Mouse (Mus musculus) neural tube, embryonic 13.5 days (tissue): ENCODE results near the gene Itga8. TPM values are rescaled to one million over a fixed set of nuclear protein-coding genes. Genes with fewer than 3 reads are reported as not detected.

Experiments used
- ATAC-seq: fragments of 200-750 bp; cut with Nextera tagmentation; 2 replicates; pipeline ENCODE4 v1.8.0; 2017; ENCODE audit warnings: low read depth, mild to moderate bottlenecking, moderate TSS enrichment, moderate library complexity
- H3K27ac ChIP-seq: fragments of 300-500 bp; sonication (generic); replicated peaks from 2 replicates; pipeline ENCODE4 v1.5.1; 2015; ENCODE audit warnings: moderate library complexity, mild to moderate bottlenecking, inconsistent platforms
- H3K27me3 ChIP-seq: fragments of 300-500 bp; sonication (generic); 2 replicates; pipeline ENCODE4 v1.6.1; 2015; ENCODE audit warnings: mild to moderate bottlenecking, inconsistent platforms
- H3K36me3 ChIP-seq: fragments of 300-500 bp; sonication (generic); 2 replicates; pipeline ENCODE4 v1.6.1; 2015; ENCODE audit warnings: mild to moderate bottlenecking, inconsistent platforms
- H3K4me1 ChIP-seq: fragments of 300-500 bp; sonication (generic); replicated peaks from 2 replicates; pipeline ENCODE4 v1.6.1; 2015; ENCODE audit warnings: inconsistent platforms
- H3K4me2 ChIP-seq: fragments of 300-500 bp; sonication (generic); 2 replicates; pipeline ENCODE4 v1.6.1; 2015; ENCODE audit warnings: inconsistent platforms, mild to moderate bottlenecking, moderate library complexity
- H3K4me3 ChIP-seq: fragments of 300-500 bp; sonication (generic); 2 replicates; pipeline ENCODE4 v1.5.1; 2015; ENCODE audit warnings: mild to moderate bottlenecking, inconsistent platforms
- H3K9ac ChIP-seq: fragments of 300-500 bp; sonication (generic); 2 replicates; pipeline ENCODE4 v1.6.1; 2015; ENCODE audit warnings: moderate library complexity, mild to moderate bottlenecking, inconsistent platforms
- H3K9me3 ChIP-seq: fragments of 300-500 bp; sonication (generic); 2 replicates; pipeline ENCODE4 v1.6.1; 2016; ENCODE audit warnings: inconsistent platforms
- WGBS: fragments of 180-500 bp; shearing (Covaris S2); methylation state at CpG from one replicate; pipeline ENCODE4 v1.1.7; 2015; 5-methylcytosine and 5-hydroxymethylcytosine counted together
- polyA plus RNA-seq: library from polyadenylated mRNA; unstranded; fragments of >200 nt; fragmentation: Nextera tagmentation; extraction: Ambion mirVana; gene quantifications from 2 replicates; pipeline ENCODE4 v1.2.1, GENCODE M21; 2015

Gene Itga8
- polyA plus RNA-seq, 1 experiment from 2014 or later = 3.4 TPM

DNA sequence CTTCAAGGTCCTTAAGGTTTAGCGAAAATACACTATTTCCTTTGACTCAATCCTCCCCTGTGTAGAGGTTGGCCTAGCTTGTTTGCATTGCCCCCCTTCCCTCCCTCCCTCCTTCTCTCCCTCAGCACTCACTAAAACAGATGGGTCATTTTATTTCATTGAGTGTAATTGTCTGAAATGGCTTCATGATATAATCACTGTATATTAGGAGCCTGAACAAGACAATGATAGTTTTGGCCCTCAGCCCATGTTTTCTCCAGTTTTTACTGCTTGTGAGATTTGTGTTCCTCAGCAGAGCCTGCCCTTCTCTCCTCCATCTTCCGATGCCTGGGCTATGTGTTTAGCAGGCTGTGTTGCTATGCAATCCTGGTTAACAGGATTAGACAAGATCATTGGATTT lies 80.1 kb downstream of the Itga8 start:
- no peak overlapping the region for H3K4me3 ChIP-seq
- 59% methylated on average over 2 of the region's 2 CpGs for WGBS
- peak; percentile 71; the same call in 1 of the 2 replicates for ATAC-seq
- no peak overlapping the region for H3K9ac ChIP-seq
- H3K27me3 ChIP-seq = no peaks in the 10 kb centered on the region
- H3K4me1 ChIP-seq = no peaks in the 10 kb centered on the region
- H3K4me2 ChIP-seq = no peak overlapping the region
- H3K27ac ChIP-seq = no peak overlapping the region
- no peaks in the 10 kb centered on the region for H3K36me3 ChIP-seq
- no peaks in the 10 kb centered on the region for H3K9me3 ChIP-seq

DNA sequence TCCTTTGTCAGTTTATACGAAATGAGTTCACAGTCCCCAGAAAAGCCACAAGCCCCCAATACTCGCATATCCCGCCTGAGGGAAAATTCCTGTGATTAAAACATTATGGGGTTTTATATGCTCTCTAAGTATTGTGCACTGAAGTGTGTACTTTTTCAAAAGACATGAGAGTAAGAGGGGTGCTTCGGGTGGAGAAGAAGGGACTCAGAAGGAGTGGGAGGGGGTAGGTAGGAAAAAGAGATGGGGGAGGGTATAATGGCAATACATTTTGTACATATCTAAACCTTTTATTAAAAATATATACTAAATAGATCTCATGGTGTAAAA lies 88.3 kb downstream of the Itga8 start:
- no peak overlapping the region for H3K9ac ChIP-seq
- 82% methylated on average over 4 of the region's 4 CpGs for WGBS
- no peaks in the 10 kb centered on the region for H3K9me3 ChIP-seq
- no peak for ATAC-seq
- H3K36me3 ChIP-seq = no peaks in the 10 kb centered on the region
- no peaks in the 10 kb centered on the region for H3K27me3 ChIP-seq
- no peaks in the 10 kb centered on the region for H3K4me1 ChIP-seq
- no peak overlapping the region for H3K4me2 ChIP-seq
- H3K27ac ChIP-seq = no peak overlapping the region
- no peak overlapping the region for H3K4me3 ChIP-seq

DNA sequence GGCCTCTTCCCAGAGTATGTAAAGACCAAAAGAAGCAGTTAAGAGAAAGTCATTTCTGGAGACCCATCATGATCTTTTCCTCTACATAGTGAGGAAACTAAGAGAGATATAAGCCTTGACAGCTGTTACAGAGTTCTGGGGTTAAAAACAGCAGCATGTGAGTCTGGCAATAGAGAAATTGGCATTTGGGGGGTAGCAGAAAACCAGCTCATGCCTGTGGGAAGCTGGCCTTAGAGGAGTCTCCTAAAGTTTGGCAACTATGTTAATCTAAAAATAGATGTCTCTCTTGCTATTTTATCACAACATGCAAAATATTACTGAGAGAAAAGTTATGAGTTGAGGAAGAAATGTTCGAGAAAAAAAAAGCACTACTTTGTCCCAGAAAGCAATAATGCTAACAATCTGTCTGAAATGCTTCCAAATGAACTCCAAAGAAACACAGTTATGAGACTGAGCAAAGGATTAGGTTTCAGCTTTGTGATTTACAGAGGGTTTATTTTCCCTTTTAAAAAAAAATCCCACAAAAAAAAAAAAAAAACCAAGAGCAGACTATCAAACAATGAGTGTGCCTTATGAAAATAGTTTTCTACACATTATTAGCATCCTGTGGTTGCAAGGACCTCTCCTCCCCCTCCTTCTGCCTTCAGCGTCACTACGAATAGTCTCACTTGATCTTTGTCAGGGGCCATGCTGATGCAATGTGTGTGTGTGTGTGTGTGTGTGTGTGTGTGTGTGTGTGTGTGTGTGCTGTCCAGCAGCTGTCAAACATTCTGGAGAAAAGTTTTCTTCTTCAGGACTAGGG lies 88.9 kb downstream of the Itga8 start:
- no peaks in the 10 kb centered on the region for H3K27me3 ChIP-seq
- 79% methylated on average over 3 of the region's 3 CpGs for WGBS
- no peak overlapping the region for H3K4me2 ChIP-seq
- no peak overlapping the region for H3K4me3 ChIP-seq
- no peak overlapping the region for H3K9ac ChIP-seq
- H3K4me1 ChIP-seq = no peaks in the 10 kb centered on the region
- H3K27ac ChIP-seq = no peak overlapping the region
- no peaks in the 10 kb centered on the region for H3K36me3 ChIP-seq
- no peak for ATAC-seq
- H3K9me3 ChIP-seq = no peaks in the 10 kb centered on the region

DNA sequence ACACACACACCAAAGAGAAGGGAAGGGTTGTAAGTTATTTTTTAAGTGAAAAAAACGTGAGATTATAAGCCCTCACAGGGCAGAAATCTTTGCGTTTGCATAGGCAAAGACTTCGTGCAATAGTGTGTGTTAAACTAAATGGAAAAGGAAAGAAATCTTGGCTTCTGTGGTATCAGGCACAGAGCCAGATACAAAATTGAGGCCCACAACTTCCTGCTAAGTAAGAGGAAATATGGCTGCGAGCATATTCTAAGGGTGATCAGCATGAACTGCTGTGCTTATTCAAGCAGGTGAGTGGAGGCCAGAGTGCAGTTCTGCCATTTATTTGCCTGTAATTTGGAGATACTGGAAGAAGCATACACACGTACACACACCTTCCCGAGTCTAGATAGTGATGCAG lies 93.6 kb downstream of the Itga8 start:
- Histone ChIP-seq H3K36me3 (no peaks in the 10 kb centered on the region), H3K4me2 (no peak overlapping the region), H3K4me3 (no peak overlapping the region), H3K4me1 (no peaks in the 10 kb centered on the region), H3K27me3 (no peaks in the 10 kb centered on the region), H3K9me3 (no peaks in the 10 kb centered on the region), H3K27ac (no peak overlapping the region), H3K9ac (no peak overlapping the region)
- 86% methylated on average over 6 of the region's 6 CpGs for WGBS
- no peak for ATAC-seq

DNA sequence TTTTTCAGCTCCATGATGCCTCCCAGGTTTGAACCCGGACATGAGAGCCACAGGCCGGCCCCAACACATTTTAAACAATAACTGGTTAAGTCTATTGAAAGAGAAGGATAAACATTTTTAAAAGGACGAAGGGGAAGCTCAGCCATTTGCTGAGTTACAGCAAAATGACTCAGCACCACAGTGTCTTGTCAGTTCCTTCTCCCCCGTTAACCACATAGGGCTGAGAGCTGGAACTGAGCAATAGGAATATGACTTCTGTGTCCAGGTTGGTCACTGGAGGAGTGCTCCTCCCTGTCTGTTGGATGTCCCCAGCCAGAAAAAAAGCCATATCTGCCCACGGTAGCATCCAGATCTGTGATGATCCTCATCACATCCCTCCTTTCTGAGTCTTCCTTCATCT lies 95.4 kb downstream of the Itga8 start:
- ATAC-seq = no peak
- Histone ChIP-seq H3K4me3 (no peak overlapping the region), H3K4me2 (no peak overlapping the region), H3K36me3 (no peaks in the 10 kb centered on the region), H3K27me3 (no peaks in the 10 kb centered on the region), H3K27ac (no peak overlapping the region), H3K9me3 (no peaks in the 10 kb centered on the region), H3K9ac (no peak overlapping the region), H3K4me1 (no peaks in the 10 kb centered on the region)
- WGBS = 66% methylated on average over 5 of the region's 5 CpGs

DNA sequence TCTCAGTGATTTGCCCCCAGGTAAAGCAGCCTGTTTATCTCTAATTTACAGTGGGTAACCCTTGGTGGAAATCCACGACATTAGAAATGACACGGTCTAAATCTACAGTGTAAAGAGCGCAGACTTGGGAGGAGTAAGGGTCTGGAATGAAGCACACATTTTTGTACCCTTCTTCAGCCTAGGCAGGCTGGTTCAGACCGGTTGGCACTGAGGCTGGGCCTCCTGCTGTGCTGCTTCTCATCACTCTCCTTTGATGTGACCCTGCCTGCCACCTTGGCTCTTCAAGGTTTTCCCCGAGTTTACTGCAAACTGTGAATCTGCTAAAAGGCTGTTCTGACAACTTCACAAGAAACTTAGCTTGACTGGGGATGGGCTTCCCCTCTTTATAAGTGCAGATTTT lies 95.8 kb downstream of the Itga8 start:
- H3K27ac ChIP-seq = no peak overlapping the region

DNA sequence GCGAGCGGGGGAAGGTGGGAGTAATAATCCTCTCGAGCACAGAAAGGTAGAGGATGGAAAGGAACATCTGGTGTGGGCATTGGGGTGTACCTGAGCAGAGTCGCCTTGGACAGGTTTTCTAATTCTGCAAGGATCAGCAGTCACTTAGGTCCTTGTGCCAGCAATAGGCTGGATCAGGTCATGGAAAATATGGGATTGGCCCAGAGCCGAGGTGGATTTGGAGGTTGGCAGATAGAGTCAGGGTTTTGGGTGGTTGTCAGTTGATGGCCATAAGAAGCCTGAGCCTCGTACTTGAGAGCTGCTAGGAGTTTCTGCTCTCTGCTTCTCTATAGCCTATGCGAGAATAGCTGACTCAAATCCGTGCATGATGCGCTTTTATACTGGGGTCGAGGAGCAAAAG lies 98.5 kb downstream of the Itga8 start:
- Histone ChIP-seq H3K27ac (no peak overlapping the region), H3K4me3 (no peak overlapping the region), H3K4me1 (no peaks in the 10 kb centered on the region), H3K9ac (no peak overlapping the region), H3K4me2 (no peak overlapping the region), H3K27me3 (no peaks in the 10 kb centered on the region), H3K9me3 (no peaks in the 10 kb centered on the region), H3K36me3 (no peaks in the 10 kb centered on the region)
- WGBS = 90% methylated on average over 10 of the region's 10 CpGs
- no peak for ATAC-seq

More for the DNA sequence above, 95.8 kb downstream of the Itga8 start:
- no peaks in the 10 kb centered on the region for H3K4me1 ChIP-seq
- H3K9ac ChIP-seq = no peak overlapping the region
- no peaks in the 10 kb centered on the region for H3K36me3 ChIP-seq
- H3K9me3 ChIP-seq = no peaks in the 10 kb centered on the region
- WGBS = 46% methylated on average over 5 of the region's 5 CpGs
- H3K4me2 ChIP-seq = no peak overlapping the region
- no peaks in the 10 kb centered on the region for H3K27me3 ChIP-seq
- no peak for ATAC-seq
- no peak overlapping the region for H3K4me3 ChIP-seq

DNA sequence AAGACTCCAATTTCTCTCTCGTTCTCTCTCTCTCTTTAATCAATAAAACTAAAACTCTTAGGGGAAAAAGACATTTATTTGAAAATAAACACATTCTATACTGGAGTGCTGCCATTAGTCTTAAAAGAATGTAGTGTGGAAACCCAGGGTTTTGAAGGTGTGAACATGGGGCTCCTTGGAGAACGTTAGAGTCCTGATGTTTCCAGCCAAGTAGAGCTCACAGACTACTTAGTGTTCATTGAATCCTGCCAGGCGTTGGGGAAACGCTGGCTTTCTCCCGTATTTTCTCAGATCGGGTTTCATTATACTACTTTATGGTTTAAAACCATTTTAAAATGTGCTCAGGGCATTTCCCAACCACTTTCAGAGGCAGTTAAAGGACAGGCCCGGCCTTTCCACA lies 103.0 kb downstream of the Itga8 start:
- ATAC-seq = no peak
- no peak overlapping the region for H3K27ac ChIP-seq
- no peak overlapping the region for H3K4me3 ChIP-seq
- no peaks in the 10 kb centered on the region for H3K27me3 ChIP-seq
- no peak overlapping the region for H3K4me2 ChIP-seq
- no peaks in the 10 kb centered on the region for H3K36me3 ChIP-seq
- WGBS = 84% methylated on average over 7 of the region's 7 CpGs
- H3K9ac ChIP-seq = no peak overlapping the region
- H3K9me3 ChIP-seq = no peaks in the 10 kb centered on the region
- no peaks in the 10 kb centered on the region for H3K4me1 ChIP-seq

DNA sequence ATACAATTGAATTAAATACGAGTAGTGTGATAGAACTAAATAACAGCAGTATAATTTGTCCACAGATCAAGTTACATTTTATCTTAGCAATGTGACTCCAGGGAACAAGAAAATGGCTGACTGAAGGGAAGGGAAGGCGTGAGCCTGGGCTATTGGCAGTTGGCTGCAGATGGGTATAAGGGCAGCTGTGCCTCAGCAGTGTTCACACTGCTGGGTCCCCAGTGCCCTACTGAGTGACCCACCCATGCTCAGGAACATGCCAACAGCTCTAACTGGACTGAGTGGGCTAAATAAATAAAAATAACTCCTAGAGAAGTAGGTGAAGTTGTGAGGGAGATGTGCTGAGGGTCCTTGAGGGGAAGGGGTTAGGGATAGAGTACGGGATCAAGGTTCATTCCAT lies 103.5 kb downstream of the Itga8 start:
- H3K27ac ChIP-seq = no peak overlapping the region
- H3K9me3 ChIP-seq = no peaks in the 10 kb centered on the region
- no peaks in the 10 kb centered on the region for H3K27me3 ChIP-seq
- H3K36me3 ChIP-seq = no peaks in the 10 kb centered on the region
- H3K9ac ChIP-seq = no peak overlapping the region
- H3K4me3 ChIP-seq = no peak overlapping the region
- no peak for ATAC-seq
- no peaks in the 10 kb centered on the region for H3K4me1 ChIP-seq
- H3K4me2 ChIP-seq = no peak overlapping the region
- WGBS = 80% methylated on average over 3 of the region's 3 CpGs

DNA sequence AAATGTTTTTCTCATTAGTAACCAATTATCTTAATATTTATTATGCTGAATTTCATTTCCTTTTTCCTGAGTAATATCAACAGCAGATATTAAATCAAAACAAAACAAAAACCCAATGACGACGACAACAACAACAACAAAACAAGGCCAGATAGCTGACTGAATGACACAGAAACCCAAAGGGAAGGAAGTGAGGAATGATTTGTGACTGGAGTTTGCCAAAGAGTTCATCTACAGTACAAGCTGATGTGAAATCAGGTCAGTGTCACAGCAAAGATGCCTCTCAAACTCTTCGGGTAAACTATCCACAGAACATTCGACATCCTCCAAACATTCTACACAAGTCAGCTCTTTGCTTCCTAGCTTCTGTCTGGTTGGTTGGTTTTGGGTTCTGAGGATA lies 104.0 kb downstream of the Itga8 start:
- 94% methylated on average over 4 of the region's 4 CpGs for WGBS

DNA sequence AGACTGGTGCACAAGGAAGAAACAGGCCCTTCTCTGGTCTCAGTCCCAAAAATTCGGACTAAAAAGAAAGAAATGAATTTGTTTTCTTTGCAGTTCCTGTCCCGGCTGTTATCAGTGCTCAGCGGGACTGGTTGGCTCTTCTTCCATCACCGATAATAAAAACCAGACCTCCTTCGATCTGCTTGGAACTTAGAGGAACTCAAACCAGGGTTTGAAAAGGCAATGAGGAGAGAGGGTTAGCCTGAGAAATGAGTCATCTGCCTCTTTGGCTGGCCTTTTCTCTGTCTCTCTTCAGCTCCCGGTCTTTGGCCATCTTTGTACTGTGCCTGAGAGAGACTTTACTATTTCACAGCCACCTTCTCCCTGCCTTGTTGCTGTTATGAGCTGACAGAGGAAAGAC lies 112.7 kb downstream of the Itga8 start:
- Histone ChIP-seq H3K9me3 (no peaks in the 10 kb centered on the region), H3K36me3 (no peaks in the 10 kb centered on the region), H3K4me2 (no peak overlapping the region), H3K4me1 (no peaks in the 10 kb centered on the region), H3K9ac (no peak overlapping the region), H3K4me3 (no peak overlapping the region), H3K27ac (no peak overlapping the region), H3K27me3 (no peaks in the 10 kb centered on the region)
- ATAC-seq = no peak
- 80% methylated on average over 6 of the region's 6 CpGs for WGBS

More for the DNA sequence above, 104.0 kb downstream of the Itga8 start:
- no peak overlapping the region for H3K9ac ChIP-seq
- no peaks in the 10 kb centered on the region for H3K9me3 ChIP-seq
- H3K4me2 ChIP-seq = no peak overlapping the region
- no peak overlapping the region for H3K27ac ChIP-seq
- no peak overlapping the region for H3K4me3 ChIP-seq
- no peaks in the 10 kb centered on the region for H3K36me3 ChIP-seq
- ATAC-seq = no peak
- H3K4me1 ChIP-seq = no peaks in the 10 kb centered on the region
- H3K27me3 ChIP-seq = no peaks in the 10 kb centered on the region

DNA sequence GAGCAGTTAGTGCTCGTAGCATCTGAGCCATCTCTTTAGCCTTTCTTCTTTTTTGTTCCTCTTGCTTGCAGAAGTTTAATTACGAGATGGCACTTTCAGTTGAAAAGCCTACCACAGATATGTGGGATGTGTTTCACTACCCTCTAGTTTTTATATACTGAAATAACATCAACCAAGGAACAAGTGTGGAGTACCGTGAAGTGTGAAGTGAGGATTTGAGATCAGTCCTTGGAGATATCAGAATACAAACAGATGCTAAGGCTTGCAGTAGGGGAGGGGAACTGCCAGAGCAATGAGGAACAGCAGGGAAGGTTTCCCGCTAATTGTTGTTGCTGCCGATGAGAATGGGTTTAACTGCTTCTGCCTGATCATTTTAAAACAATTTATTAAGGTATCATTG lies 114.1 kb downstream of the Itga8 start:
- Histone ChIP-seq H3K36me3 (no peaks in the 10 kb centered on the region), H3K27me3 (no peaks in the 10 kb centered on the region), H3K4me3 (no peak overlapping the region), H3K27ac (no peak overlapping the region), H3K9ac (no peak overlapping the region), H3K4me2 (no peak overlapping the region), H3K9me3 (no peaks in the 10 kb centered on the region), H3K4me1 (no peaks in the 10 kb centered on the region)
- 51% methylated on average over 5 of the region's 5 CpGs for WGBS
- no peak for ATAC-seq

DNA sequence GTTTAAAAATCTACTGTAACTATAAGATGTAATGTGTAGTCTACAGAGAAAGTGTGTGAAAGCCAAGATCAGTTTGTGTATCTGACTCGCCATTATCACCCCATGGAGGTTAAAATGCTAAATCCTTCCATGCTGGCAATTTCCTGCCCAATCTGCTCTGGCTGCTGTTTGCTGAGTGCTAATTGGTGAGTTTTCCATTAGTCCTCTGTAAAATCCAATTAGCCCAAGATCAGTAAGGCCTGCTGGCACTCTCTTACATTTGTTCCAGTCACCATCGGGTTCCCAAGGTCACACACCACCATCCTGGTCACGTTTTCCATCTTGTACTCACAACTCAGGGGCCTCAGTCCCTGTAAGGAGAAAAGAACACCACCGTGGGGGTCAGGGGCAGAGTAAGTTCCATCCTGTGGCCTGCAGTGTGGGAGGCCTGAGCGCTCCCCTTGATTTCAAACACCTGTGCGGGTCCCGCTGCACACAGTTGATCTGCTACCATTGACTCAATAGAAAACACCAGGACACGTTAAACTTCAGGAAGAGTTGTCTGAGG lies 119.2 kb downstream of the Itga8 start:
- no peak overlapping the region for H3K4me2 ChIP-seq
- no peak overlapping the region for H3K9ac ChIP-seq
- no peaks in the 10 kb centered on the region for H3K27me3 ChIP-seq
- no peaks in the 10 kb centered on the region for H3K36me3 ChIP-seq
- no peaks in the 10 kb centered on the region for H3K4me1 ChIP-seq
- no peak overlapping the region for H3K4me3 ChIP-seq
- WGBS = 74% methylated on average over 8 of the region's 8 CpGs
- no peak for ATAC-seq
- no peak overlapping the region for H3K27ac ChIP-seq
- no peaks in the 10 kb centered on the region for H3K9me3 ChIP-seq
